Mouse (Mus musculus) neural tube, embryonic 14.5 days (tissue): ENCODE measurements at regions not wholly inside any gene's neighbourhood (a gene's known extent, or its start where the extent isn't known, plus 50 kb on each side); places are given as distances from the start of the nearest gene placed in this dataset.

Experiments used
- ATAC-seq: fragments of 200-750 bp; cut with Nextera tagmentation; 2 replicates; pipeline ENCODE4 v1.8.0; 2017; ENCODE audit warnings: low read depth, mild to moderate bottlenecking, moderate TSS enrichment, moderate library complexity
- H3K27ac ChIP-seq: fragments of 300-500 bp; sonication (generic); 2 replicates; pipeline ENCODE4 v1.5.1; 2014; ENCODE audit warnings: low read depth, mild to moderate bottlenecking, control low read depth, low read length, moderate library complexity, mixed read lengths
- H3K27me3 ChIP-seq: fragments of 300-500 bp; sonication (generic); 2 replicates; pipeline ENCODE4 v1.6.1; 2014; ENCODE audit warnings: low read length; ENCODE audit not compliant: control insufficient read depth, insufficient read depth
- H3K36me3 ChIP-seq: fragments of 300-500 bp; sonication (generic); 2 replicates; pipeline ENCODE4 v1.6.1; 2014; ENCODE audit warnings: low read length, mixed read lengths; ENCODE audit not compliant: control insufficient read depth, insufficient read depth
- H3K4me1 ChIP-seq: fragments of 300-500 bp; sonication (generic); 2 replicates; pipeline ENCODE4 v1.6.1; 2014; ENCODE audit warnings: low read length; ENCODE audit not compliant: control insufficient read depth, insufficient read depth
- H3K4me2 ChIP-seq: fragments of 300-500 bp; sonication (generic); 2 replicates; pipeline ENCODE4 v1.6.1; 2014; ENCODE audit warnings: mild to moderate bottlenecking, low read depth, low read length, control low read depth
- H3K4me3 ChIP-seq: fragments of 300-500 bp; sonication (generic); 2 replicates; pipeline ENCODE4 v1.5.1; 2014; ENCODE audit warnings: low read depth, low read length, control low read depth, mixed read lengths
- H3K9ac ChIP-seq: fragments of 300-500 bp; sonication (generic); replicated peaks from 2 replicates; pipeline ENCODE4 v1.6.1; 2014; ENCODE audit warnings: low read depth, mild to moderate bottlenecking, control low read depth, low read length, mixed read lengths
- H3K9me3 ChIP-seq: fragments of 300-500 bp; sonication (generic); 2 replicates; pipeline ENCODE4 v1.6.1; 2016; ENCODE audit warnings: low read length; ENCODE audit not compliant: control insufficient read depth
- WGBS: fragments of 180-500 bp; shearing (Covaris S2); extraction: QIAGEN DNeasy Blood & Tissue Kit; methylation state at CpG from one replicate; pipeline ENCODE4 v1.1.7; 2014; 5-methylcytosine and 5-hydroxymethylcytosine counted together

DNA sequence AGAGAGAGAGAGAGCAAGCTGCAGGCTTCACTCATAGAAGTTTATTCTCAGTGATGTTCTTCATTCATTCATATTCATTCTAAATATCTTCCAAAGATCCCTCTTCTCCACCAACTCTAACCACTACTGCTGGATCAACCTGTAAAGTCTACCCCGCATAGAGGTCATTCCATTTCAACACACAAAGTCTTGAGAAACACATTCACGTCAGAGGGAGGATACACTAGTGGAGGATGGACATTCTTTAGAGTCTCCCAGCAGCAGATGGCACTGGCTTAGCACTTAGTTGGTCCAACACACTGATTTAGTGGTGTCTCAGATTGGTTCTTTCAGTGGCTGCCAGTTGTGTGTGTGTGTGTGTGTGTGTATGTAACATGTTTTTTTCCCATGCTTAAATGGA, 74.9 kb upstream of the Dlx2 start:
- Histone ChIP-seq H3K4me2 (no peak overlapping the region), H3K9ac (no peak overlapping the region), H3K27ac (no peak overlapping the region), H3K4me3 (no peak overlapping the region), H3K27me3 (no peaks in the 10 kb centered on the region), H3K36me3 (no peaks in the 10 kb centered on the region), H3K9me3 (no peaks in the 10 kb centered on the region), H3K4me1 (peaks cover 7% of the 10 kb centered on the region)
- 91% methylated on average over 2 of the region's 2 CpGs for WGBS
- ATAC-seq, result no peak

DNA sequence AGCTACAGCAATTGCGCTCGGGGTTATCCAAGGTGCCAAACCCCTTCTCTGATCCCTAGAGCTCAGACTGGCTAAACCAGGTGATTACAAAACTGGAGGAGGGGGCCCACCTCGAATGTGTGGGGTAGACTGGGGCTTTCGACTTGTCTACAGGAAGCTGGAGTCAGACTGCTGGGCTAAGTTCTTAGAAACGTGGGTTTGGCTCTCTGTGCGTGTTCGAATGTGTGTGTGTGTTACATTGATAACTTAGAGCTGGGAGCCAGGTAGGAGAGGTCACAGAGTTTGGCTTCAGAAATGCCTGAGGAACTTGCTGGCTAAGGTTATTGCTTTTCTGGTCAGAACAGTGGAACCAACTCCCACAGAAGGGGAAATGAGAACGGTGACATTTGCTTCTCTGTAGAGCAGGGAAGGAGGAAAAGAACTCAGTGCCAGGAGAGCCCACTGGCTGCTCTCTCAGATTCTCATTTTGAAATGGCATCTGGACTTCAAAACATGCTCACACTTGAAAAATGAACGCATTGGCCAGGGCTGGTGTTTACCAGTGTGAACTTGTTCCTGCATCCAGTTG, 76.1 kb upstream of the Dlx2 start:
- Histone ChIP-seq H3K36me3 (no peaks in the 10 kb centered on the region), H3K9me3 (no peaks in the 10 kb centered on the region), H3K4me3 (no peak overlapping the region), H3K4me1 (peaks cover 18% of the 10 kb centered on the region), H3K27ac (no peak overlapping the region), H3K9ac (no peak overlapping the region), H3K4me2 (no peak overlapping the region), H3K27me3 (no peaks in the 10 kb centered on the region)
- WGBS, result 79% methylated on average over 9 of the region's 9 CpGs
- ATAC-seq, result no peak

DNA sequence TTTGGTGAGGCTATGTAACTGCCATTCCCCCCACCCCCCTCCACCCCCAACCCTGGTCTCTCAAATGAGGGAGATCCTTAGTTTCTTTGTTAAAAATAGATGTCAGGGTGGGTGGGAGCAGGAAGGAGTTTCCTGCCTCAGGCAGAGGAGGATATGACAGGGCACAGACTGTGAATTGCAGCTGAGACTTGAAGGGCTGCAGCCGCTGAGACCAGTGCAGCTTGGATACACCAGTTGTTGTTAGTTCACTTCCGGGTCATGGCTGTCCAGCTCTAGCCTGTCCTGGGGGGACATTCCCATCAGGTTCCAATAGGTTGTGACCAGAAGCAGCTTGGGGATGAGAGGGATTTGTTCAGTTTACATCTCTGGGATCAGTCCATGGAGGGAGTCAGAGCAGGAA, 76.6 kb upstream of the Dlx2 start:
- Histone ChIP-seq H3K9me3 (no peaks in the 10 kb centered on the region), H3K27ac (no peak overlapping the region), H3K4me1 (peaks cover 18% of the 10 kb centered on the region), H3K4me3 (no peak overlapping the region), H3K4me2 (no peak overlapping the region), H3K27me3 (no peaks in the 10 kb centered on the region), H3K36me3 (no peaks in the 10 kb centered on the region), H3K9ac (no peak overlapping the region)
- WGBS, result 70% methylated on average over 2 of the region's 2 CpGs
- no peak for ATAC-seq

- Histone ChIP-seq H3K4me2 (no peak overlapping the region), H3K27me3 (no peaks in the 10 kb centered on the region), H3K36me3 (no peaks in the 10 kb centered on the region), H3K4me3 (no peak overlapping the region), H3K27ac (no peak overlapping the region), H3K4me1 (peaks cover 32% of the 10 kb centered on the region), H3K9ac (no peak overlapping the region), H3K9me3 (no peaks in the 10 kb centered on the region)
- ATAC-seq, result peak; percentile 33; the same call in 1 of the 2 replicates
- WGBS, result 42% methylated on average over 7 of the region's 7 CpGs
These were observed 78.8 kb upstream of the Dlx2 start for GRCm38 (mm10) chr2:71625298-71625902.

DNA sequence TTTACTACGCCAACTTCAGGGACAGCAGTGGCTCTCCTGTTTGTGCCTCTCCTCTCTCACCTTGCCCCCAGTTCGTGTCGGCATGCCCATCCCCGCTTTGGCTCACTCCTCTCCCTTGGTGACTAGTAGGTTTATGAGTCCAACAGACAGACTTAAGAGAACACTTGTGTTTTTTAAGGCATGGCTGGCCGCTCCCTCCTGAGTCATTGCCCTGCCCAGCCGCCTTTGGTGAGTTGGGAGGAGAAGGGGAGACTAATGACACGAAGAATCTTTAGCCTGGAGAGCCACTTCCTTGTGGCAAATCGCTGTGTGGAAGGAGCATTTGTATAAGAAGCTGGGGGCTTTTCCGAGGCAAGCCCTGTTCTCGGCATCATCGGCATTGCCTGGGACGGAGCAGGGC, 79.8 kb upstream of the Dlx2 start:
- peak overlapping the region; percentile 57 for H3K27ac ChIP-seq
- H3K36me3 ChIP-seq, result no peaks in the 10 kb centered on the region
- H3K9ac ChIP-seq, result no peak overlapping the region
- H3K4me3 ChIP-seq, result no peak overlapping the region
- 53% methylated on average over 12 of the region's 12 CpGs for WGBS
- no peak for ATAC-seq
- peaks cover 32% of the 10 kb centered on the region for H3K4me1 ChIP-seq
- no peaks in the 10 kb centered on the region for H3K9me3 ChIP-seq
- H3K27me3 ChIP-seq, result no peaks in the 10 kb centered on the region
- peak overlapping the region; percentile 33; the same call in 1 of the 2 replicates for H3K4me2 ChIP-seq

DNA sequence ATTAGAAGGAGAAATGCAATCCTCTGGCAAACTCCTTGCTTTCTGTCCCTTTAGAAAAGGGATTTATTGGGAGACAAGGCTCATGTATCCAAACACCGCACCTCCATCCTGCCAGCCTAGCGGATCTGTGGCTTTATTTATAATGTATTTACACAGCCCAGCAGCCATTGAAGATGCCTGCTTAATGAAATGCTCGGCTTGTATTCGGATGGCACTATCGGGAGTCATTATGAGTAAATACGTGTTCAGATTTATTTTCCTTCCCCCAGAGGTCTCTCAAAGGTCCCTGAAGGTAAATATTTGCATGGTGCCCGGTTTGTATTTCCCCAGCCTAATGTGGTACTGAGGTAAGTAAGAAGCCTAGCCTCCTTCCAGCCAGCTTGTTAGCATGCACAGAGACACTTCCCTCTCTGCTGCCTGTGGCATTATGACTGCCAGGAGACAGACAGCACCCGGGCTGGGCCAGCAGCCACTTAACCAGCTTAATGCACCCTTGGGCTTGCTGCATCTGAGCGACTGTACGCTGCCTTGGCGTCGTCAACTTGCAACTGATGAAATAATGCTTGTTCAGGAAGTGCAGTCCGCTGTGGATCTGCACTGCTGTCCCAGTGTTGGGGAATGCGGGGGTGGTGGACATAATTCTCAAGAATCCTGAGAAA, 80.7 kb upstream of the Dlx2 start:
- Histone ChIP-seq H3K36me3 (no peaks in the 10 kb centered on the region), H3K9ac (no peak overlapping the region), H3K4me1 (peaks cover 32% of the 10 kb centered on the region), H3K27me3 (no peaks in the 10 kb centered on the region), H3K9me3 (no peaks in the 10 kb centered on the region), H3K4me3 (no peak overlapping the region), H3K4me2 (peak overlapping the region; percentile 33), H3K27ac (peak overlapping the region; percentile 57)
- 11% methylated on average over 14 of the region's 14 CpGs for WGBS
- ATAC-seq, result peak; percentile 78

DNA sequence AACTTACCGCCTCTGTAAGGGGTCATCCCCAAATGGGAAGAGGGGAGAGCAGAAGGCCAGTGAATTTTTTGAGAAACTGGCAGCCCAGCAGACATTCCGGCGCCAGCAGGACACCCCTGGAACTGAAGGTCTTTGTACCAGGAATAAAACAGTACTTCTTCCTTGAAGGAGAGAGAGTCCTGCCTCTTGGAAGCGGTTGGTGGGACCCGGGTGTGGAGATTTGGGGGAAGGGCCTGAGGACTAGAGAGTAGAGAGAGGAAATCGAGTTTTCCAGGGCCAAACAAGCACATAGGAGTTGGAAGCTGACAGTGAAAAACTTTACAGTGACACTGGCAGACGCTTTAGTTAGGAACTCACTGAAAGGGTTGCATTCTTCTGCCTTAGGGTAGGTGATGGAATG, 82.3 kb upstream of the Dlx2 start:
- H3K36me3 ChIP-seq, result no peaks in the 10 kb centered on the region
- no peaks in the 10 kb centered on the region for H3K27me3 ChIP-seq
- H3K27ac ChIP-seq, result no peak overlapping the region; the same call in 1 of the 2 replicates
- peak overlapping the region; percentile 79 for H3K4me2 ChIP-seq
- H3K4me1 ChIP-seq, result peaks cover 32% of the 10 kb centered on the region
- no peak overlapping the region for H3K9ac ChIP-seq
- H3K4me3 ChIP-seq, result peak overlapping the region; percentile 35; the same call in 1 of the 2 replicates
- WGBS, result 7% methylated on average over 7 of the region's 7 CpGs
- no peaks in the 10 kb centered on the region for H3K9me3 ChIP-seq
- ATAC-seq, result no peak

GRCm38 (mm10) chr2:71629301-71630142, 83.0 kb upstream of the Dlx2 start:
- peak overlapping the region; percentile 69 for H3K27ac ChIP-seq
- H3K4me1 ChIP-seq, result peaks cover 32% of the 10 kb centered on the region
- H3K27me3 ChIP-seq, result no peaks in the 10 kb centered on the region
- ATAC-seq, result 0 out of 2 replicates have a peak, but pooled peaks have one; percentile 16
- H3K9ac ChIP-seq, result peak overlapping the region; percentile 51
- peak overlapping the region; percentile 35 for H3K4me3 ChIP-seq
- H3K9me3 ChIP-seq, result no peaks in the 10 kb centered on the region
- no peaks in the 10 kb centered on the region for H3K36me3 ChIP-seq
- WGBS, result 2% methylated on average over 43 of the region's 43 CpGs
- peak overlapping the region; percentile 79 for H3K4me2 ChIP-seq

DNA sequence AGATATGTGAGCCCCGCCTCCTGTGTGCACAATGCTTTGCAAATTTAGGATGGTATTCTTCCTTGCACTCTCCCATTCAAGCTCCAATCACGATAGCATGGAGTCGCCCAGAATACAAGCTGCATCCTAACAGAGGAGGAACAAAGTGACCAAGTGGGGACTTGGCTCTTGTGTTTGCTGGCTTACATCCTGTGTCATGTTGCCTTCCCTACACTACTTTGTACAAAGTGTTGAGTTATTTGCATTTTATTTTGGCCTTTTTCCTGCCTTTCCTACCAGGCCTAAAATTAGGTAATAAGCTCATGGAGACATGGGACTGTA, 83.5 kb upstream of the Dlx2 start:
- Histone ChIP-seq H3K9me3 (no peaks in the 10 kb centered on the region), H3K4me2 (peak overlapping the region; percentile 79), H3K9ac (peak overlapping the region; percentile 51), H3K36me3 (no peaks in the 10 kb centered on the region), H3K27ac (no peak overlapping the region), H3K4me3 (peak overlapping the region; percentile 35), H3K4me1 (peaks cover 32% of the 10 kb centered on the region), H3K27me3 (no peaks in the 10 kb centered on the region)
- no peak for ATAC-seq
- WGBS, result 4% methylated on average over 3 of the region's 3 CpGs
